8 mouse cellular contexts compared by ENCODE assay signal in the genomic region with DNA sequence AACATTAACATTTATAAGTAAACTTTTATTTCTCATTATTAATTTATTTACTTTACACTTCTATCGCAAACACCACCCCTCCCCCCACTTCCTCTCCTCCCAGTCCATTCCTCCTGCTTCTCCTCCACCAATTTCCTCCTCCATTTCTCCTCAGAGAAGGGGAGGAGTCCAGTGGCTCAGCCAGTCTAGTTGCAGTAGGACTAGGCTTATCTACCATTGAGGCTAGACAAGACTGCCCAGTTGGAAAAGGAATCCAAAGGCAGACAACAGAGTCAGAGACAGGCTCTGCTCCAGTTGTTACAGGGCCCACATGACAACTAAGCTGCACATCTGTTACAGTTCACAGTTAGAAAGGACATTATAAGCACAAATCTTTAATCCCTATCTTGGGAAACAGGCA. TPM values are rescaled to one million over a fixed set of nuclear protein-coding genes. Genes with fewer than 3 reads are reported as not detected.
DNase-seq lines count a peak whose midpoint lies in the region; TF ChIP-seq lines count a peak whose summit lies in the region.

No protein-coding gene starts in this region.

- WGBS in lung, adult 2 months = 22% methylated on average over 1 of the region's 1 CpGs
- WGBS in macrophage (ENCODE audit: missing documents) = no CpG with 5 or more reads among the region's 1 CpGs

- H3K36me3 ChIP-seq in macrophage (ENCODE audit: inconsistent target) = no peaks in the 10 kb centered on the region

- H3K79me2 ChIP-seq in macrophage (ENCODE audit: inconsistent target) = peaks cover 34% of the 10 kb centered on the region

- H3K4me1 ChIP-seq in lung, adult 2 months (ENCODE audit: control insufficient read depth, insufficient read depth, low read length) = peaks cover 9% of the 10 kb centered on the region

- peak; percentile 13 to 29 for DNase-seq in lung, adult 18-20 months
- DNase-seq in lung, adult 2 months = no peak
- DNase-seq in cerebellum, adult 8-10 months = peak; percentile 22
- peak; percentile 18 for DNase-seq in heart, adult 8-10 months (ENCODE audit: low spot score)
- DNase-seq in kidney, postnatal 14 days = peak; percentile 33
- peak; percentile 82 for DNase-seq in yolk sac, embryonic 10.5 days (ENCODE audit: low spot score)
- DNase-seq in spleen, adult 18-20 months = no peak

- no peak for TF ChIP-seq POLR2A in lung, adult 2 months (IDR thresholded peaks at IDR 0.05; ENCODE audit: borderline replicate concordance, extremely low read depth, low read depth, low read length)

- no peak for TF ChIP-seq CTCF in lung, adult 2 months (IDR thresholded peaks at IDR 0.05; ENCODE audit: insufficient read depth, low read length)

- no peak overlapping the region for H3K27ac ChIP-seq in macrophage

- H3K4me3 ChIP-seq in lung, adult 2 months (replicated peaks; ENCODE audit: extremely low read depth, low read depth, low read length) = no peak overlapping the region
- H3K4me3 ChIP-seq in macrophage (ENCODE audit: inconsistent target) = peak overlapping the region; percentile 53

RNA-seq across cellular contexts. Expression of a gene that starts 0.9 kb away (rescaled TPM):
- polyA plus RNA-seq in lung, adult 2 months (2012; rRNA removed) = 1.3 and 1.9 TPM in 2 replicates
- 1 to 10 TPM; 2.8 to 3.5 (median 3.1) TPM for total RNA-seq in heart, adult 8-10 months (2022)
- total RNA-seq in macrophage (2018; cell fraction: chromatin; rRNA removed) = 10 to 100 TPM in 24 of 26 experiments, 1 to 10 TPM in 2; 4.2 to 34.9 (median 17.9) TPM
- total RNA-seq in macrophage (2018; cell fraction: cytosol; rRNA removed) = 1 to 10 TPM; 2.5 to 7.8 (median 5.3) TPM
- 10 to 100 TPM in 25 of 26 experiments, 1 to 10 TPM in 1; 9.8 to 33.5 (median 16.8) TPM for total RNA-seq in macrophage (2018; cell fraction: nucleus; rRNA removed)
- 5.0 to 9.7 TPM (median 7.9 TPM) in 3 replicates for polyA plus RNA-seq in macrophage (2018)

RNA-seq across cellular contexts. Expression of a gene that starts 32.4 kb away (rescaled TPM):
- 0.34 and 0.73 TPM in 2 replicates for polyA plus RNA-seq in lung, adult 2 months (2012; rRNA removed)
- total RNA-seq in heart, adult 8-10 months (2022) = 1 to 10 TPM; 5.4 to 7.1 (median 6.2) TPM
- 10 to 100 TPM; 10.2 to 42.3 (median 20.7) TPM for total RNA-seq in macrophage (2018; cell fraction: chromatin; rRNA removed)
- 10 to 100 TPM in 15 of 26 experiments, 1 to 10 TPM in 11; 6.6 to 14.7 (median 10.3) TPM for total RNA-seq in macrophage (2018; cell fraction: cytosol; rRNA removed)
- total RNA-seq in macrophage (2018; cell fraction: nucleus; rRNA removed) = 10 to 100 TPM in 25 of 26 experiments, 1 to 10 TPM in 1; 9.6 to 30.4 (median 18.9) TPM
- 11.0 to 21.1 TPM (median 13.0 TPM) in 3 replicates for polyA plus RNA-seq in macrophage (2018)

Comparison
In these comparisons a context has a peak if more than half of its experiments do, and no peak if none do; other contexts are left out.
1. DNase-seq: peak in lung, adult 18-20 months (2 of 2), cerebellum, adult 8-10 months (single experiment), heart, adult 8-10 months (single experiment), kidney, postnatal 14 days (single experiment) and yolk sac, embryonic 10.5 days (single experiment); none in lung, adult 2 months (single experiment) and spleen, adult 18-20 months (0 of 2).